Mouse (Mus musculus): Measurements from ENCODE around the gene Cacnb4. TPM values are rescaled to one million over a fixed set of nuclear protein-coding genes. Genes with fewer than 3 reads are reported as not detected.
A peak's percentile ranks its signal among the peaks of the same experiment; 100 is the strongest.

Gene Cacnb4
- polyA plus RNA-seq, 1 experiment from 2014 or later, result 1.3 TPM

GRCm38 (mm10) chr2:52405238-52405637, 271.4 kb downstream of the Cacnb4 start:
- H3K9ac ChIP-seq, result no peak overlapping the region
- peaks cover 74% of the 10 kb centered on the region for H3K36me3 ChIP-seq
- H3K4me2 ChIP-seq, result no peak overlapping the region
- H3K4me1 ChIP-seq, result no peaks in the 10 kb centered on the region
- no peaks in the 10 kb centered on the region for H3K27me3 ChIP-seq
- no peak for ATAC-seq (ENCODE audit: insufficient number of reproducible peaks, insufficient read depth, low FRiP score, low TSS enrichment, low read depth)
- H3K9me3 ChIP-seq, result peaks cover 10% of the 10 kb centered on the region
- H3K27ac ChIP-seq, result no peak overlapping the region
- 94% methylated on average over 5 of the region's 5 CpGs for WGBS
- no peak overlapping the region for H3K4me3 ChIP-seq

DNA sequence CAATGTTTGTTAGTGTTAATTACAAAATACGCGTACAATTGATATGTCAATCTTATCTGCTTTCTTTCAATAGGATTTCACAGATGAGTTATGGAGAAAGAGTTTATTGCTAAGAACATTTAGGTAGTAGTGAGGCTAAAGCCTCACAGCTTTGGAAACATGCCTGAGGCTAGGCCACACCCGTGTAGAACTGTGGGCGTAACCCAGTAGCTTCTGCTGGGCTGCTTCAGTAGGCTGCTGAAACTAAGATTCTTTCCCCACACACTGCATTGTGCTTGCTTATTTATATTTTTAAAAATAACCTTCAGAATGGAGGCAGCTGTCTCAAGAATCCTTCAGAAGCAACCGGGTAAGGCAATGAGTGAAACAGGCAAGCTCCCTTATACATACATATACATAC, 282.1 kb downstream of the Cacnb4 start:
- no peak overlapping the region for H3K27ac ChIP-seq
- no peak overlapping the region for H3K4me3 ChIP-seq
- H3K4me1 ChIP-seq, result no peaks in the 10 kb centered on the region
- no peak for ATAC-seq (ENCODE audit: insufficient number of reproducible peaks, insufficient read depth, low FRiP score, low TSS enrichment, low read depth)
- H3K9ac ChIP-seq, result no peak overlapping the region
- no peaks in the 10 kb centered on the region for H3K9me3 ChIP-seq
- WGBS, result 84% methylated on average over 5 of the region's 5 CpGs
- H3K36me3 ChIP-seq, result peaks cover 6% of the 10 kb centered on the region
- no peaks in the 10 kb centered on the region for H3K27me3 ChIP-seq
- no peak overlapping the region for H3K4me2 ChIP-seq

DNA sequence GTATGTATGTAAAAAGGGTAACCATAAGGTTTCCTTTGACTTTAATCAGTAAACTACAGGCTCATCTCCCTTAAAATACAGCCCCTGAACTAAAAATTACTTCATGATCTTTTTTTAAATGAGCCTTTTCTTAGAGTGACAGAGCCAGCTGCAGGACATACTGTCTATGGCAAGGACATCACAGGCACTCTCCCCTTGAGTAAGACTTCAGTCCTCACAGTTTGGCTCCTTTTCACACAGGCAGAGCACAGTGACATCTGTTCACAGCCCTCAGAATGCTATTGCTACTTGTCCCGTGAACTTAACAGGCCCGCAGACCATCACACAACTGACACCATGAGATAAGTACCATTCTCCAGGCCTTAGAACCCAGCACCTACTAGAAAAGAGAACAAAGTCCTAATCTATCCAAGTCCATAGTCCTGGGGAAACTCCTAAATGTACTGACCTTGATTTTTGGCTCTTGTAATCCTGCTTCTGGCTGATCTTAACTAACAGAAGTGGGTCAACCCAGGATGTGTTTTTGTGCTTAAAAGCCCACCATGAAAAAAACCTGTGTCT, 286.1 kb downstream of the Cacnb4 start:
- no peak overlapping the region for H3K4me2 ChIP-seq
- WGBS, result 81% methylated on average over 2 of the region's 2 CpGs
- no peaks in the 10 kb centered on the region for H3K36me3 ChIP-seq
- H3K27ac ChIP-seq, result no peak overlapping the region
- H3K4me3 ChIP-seq, result no peak overlapping the region
- H3K27me3 ChIP-seq, result no peaks in the 10 kb centered on the region
- ATAC-seq (ENCODE audit: insufficient number of reproducible peaks, insufficient read depth, low FRiP score, low TSS enrichment, low read depth), result no peak
- H3K9ac ChIP-seq, result no peak overlapping the region
- H3K4me1 ChIP-seq, result peaks cover 3% of the 10 kb centered on the region; the same call in 1 of the 2 replicates
- no peaks in the 10 kb centered on the region for H3K9me3 ChIP-seq

DNA sequence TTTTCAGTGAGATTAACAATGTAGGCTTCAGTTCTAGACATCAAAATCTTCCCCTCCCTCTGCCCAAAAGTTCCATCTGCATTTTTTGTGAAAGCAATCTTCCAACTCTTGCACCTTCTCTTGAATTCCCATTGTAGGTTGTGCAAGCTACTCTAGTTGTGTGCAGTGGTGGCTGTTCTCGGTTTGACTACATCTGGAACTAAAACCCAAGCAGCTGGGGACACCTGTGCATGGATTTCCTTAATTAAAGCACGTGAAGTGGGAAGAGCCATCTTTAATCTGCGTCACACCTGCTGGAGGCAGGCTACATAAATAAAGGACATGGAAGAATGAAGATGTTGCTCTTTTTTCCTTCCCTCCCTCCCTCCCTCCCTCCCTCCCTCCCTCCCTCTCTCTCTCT, 286.7 kb downstream of the Cacnb4 start:
- ATAC-seq (ENCODE audit: insufficient number of reproducible peaks, insufficient read depth, low FRiP score, low TSS enrichment, low read depth), result no peak

GRCm38 (mm10) chr2:52386451-52386850, 290.2 kb downstream of the Cacnb4 start:
- Histone ChIP-seq H3K9ac (no peak overlapping the region), H3K4me1 (peaks cover 3% of the 10 kb centered on the region; the same call in 1 of the 2 replicates), H3K36me3 (no peaks in the 10 kb centered on the region), H3K27me3 (no peaks in the 10 kb centered on the region), H3K27ac (no peak overlapping the region), H3K4me3 (no peak overlapping the region), H3K4me2 (no peak overlapping the region), H3K9me3 (no peaks in the 10 kb centered on the region)
- 82% methylated on average over 6 of the region's 6 CpGs for WGBS
- no peak for ATAC-seq (ENCODE audit: insufficient number of reproducible peaks, insufficient read depth, low FRiP score, low TSS enrichment, low read depth)

More for the DNA sequence above, 286.7 kb downstream of the Cacnb4 start:
- Histone ChIP-seq H3K9me3 (no peaks in the 10 kb centered on the region), H3K36me3 (no peaks in the 10 kb centered on the region), H3K4me3 (no peak overlapping the region), H3K9ac (no peak overlapping the region), H3K27me3 (no peaks in the 10 kb centered on the region), H3K4me1 (peaks cover 3% of the 10 kb centered on the region; the same call in 1 of the 2 replicates), H3K27ac (no peak overlapping the region), H3K4me2 (no peak overlapping the region)
- WGBS, result 70% methylated on average over 3 of the region's 3 CpGs

DNA sequence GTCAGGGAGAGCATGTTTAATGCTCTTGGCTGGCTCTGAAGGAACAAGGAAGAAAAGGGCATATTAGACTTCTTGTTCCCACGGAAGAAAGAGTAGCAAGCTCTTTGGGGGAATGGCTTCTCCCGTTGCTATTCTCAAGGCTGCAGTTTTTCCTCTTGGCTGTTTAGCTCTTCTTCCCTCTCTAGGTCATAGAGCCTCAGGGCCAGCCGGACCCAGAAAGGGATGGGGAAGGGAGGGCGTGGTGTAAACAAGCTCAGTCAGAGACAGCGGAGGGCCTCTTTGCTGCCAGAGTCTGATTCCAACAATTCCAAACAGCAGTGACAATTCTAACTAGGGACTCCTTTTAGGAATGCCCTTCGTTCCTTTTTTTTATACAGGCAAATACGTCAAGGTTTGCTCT, 290.6 kb downstream of the Cacnb4 start:
- Histone ChIP-seq H3K9me3 (no peaks in the 10 kb centered on the region), H3K9ac (no peak overlapping the region), H3K4me2 (no peak overlapping the region), H3K4me3 (no peak overlapping the region), H3K27me3 (no peaks in the 10 kb centered on the region), H3K36me3 (no peaks in the 10 kb centered on the region), H3K27ac (no peak overlapping the region), H3K4me1 (peaks cover 3% of the 10 kb centered on the region; the same call in 1 of the 2 replicates)
- ATAC-seq (ENCODE audit: insufficient number of reproducible peaks, insufficient read depth, low FRiP score, low TSS enrichment, low read depth), result no peak
- 50% methylated on average over 7 of the region's 7 CpGs for WGBS

GRCm38 (mm10) chr2:52378848-52379261, 297.8 kb downstream of the Cacnb4 start:
- WGBS, result 71% methylated on average over 10 of the region's 10 CpGs
- H3K36me3 ChIP-seq, result no peaks in the 10 kb centered on the region
- H3K9ac ChIP-seq, result no peak overlapping the region
- H3K27ac ChIP-seq, result no peak overlapping the region
- ATAC-seq (ENCODE audit: insufficient number of reproducible peaks, insufficient read depth, low FRiP score, low TSS enrichment, low read depth), result no peak
- peak overlapping the region; percentile 21 for H3K4me2 ChIP-seq
- no peak overlapping the region for H3K4me3 ChIP-seq
- H3K4me1 ChIP-seq, result no peaks in the 10 kb centered on the region
- no peaks in the 10 kb centered on the region for H3K9me3 ChIP-seq
- no peaks in the 10 kb centered on the region for H3K27me3 ChIP-seq

DNA sequence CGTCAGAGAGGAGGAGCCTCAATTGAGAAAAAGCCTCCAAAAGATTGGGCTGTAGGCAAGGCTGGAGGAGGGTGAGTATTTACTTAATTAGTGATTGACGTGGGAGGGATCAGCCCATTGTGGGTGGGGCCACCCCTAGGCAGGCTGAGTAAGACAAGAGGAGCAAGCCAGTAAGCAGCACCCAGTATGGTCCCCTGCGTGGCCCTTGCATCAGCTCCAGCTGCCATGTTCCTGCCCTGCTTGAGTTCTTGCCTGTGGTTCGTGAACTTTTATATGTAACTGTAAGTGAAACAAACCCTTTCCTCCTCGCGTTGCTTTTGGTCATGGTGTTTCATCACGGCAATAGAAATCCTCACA, 298.2 kb downstream of the Cacnb4 start, which contains the start of gene Neb:
Neb (minus strand) TSS at position 27 of the 357 bp plus-strand sequence.
- Histone ChIP-seq H3K27me3 (no peaks in the 10 kb centered on the region), H3K4me3 (no peak within 1 kb of the TSS), H3K9me3 (no peaks in the 10 kb centered on the region), H3K4me2 (peak within 1 kb of the TSS; percentile 21), H3K4me1 (no peaks in the 10 kb centered on the region), H3K9ac (no peak within 1 kb of the TSS), H3K27ac (no peak within 1 kb of the TSS), H3K36me3 (no peaks in the 10 kb centered on the region)
- no peak for ATAC-seq (ENCODE audit: insufficient number of reproducible peaks, insufficient read depth, low FRiP score, low TSS enrichment, low read depth)
- WGBS, result 50% methylated on average over 7 of the region's 7 CpGs

Other genes with a start within 250 kb of the Cacnb4 start
- 28.1 and 30.1 TPM in 2 replicates for gene Stam2, start 65.5 kb upstream of the Cacnb4 start, polyA plus RNA-seq (2015; fragmentation: Nextera tagmentation; extraction: Ambion mirVana)
- gene Fmnl2, start 181.0 kb upstream of the Cacnb4 start, polyA plus RNA-seq (2015; fragmentation: Nextera tagmentation; extraction: Ambion mirVana), result 13.7 and 16.7 TPM in 2 replicates